In the genomic region with DNA sequence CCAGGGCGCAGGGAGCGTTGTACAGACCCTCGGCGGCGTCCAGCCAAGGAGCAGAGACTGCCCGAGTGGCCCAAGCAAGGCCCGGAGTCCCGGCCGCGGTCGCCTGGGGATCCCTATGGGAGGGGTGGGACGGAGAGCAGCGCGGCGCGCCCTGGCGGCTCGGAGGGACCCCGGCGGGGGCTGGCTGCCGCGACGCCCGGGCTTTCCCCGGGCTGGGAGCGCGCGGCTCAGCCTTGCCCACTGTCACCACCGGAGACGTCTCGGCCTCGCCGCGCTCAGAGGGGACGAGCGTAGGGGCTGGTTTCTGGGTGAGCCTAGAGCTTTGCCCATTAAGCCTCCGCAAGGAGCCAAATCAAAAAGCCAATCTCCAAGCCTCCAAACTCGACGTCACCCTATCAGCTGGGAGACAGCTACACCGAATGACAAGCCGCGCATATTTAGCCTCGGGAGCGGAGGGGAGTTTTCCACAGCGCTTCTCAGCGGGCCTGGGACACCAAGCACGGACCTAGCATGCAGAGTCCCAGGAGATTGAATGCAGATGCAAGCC, we compare ENCODE assay signal across 8 mouse cellular contexts. TPM values are rescaled to one million over a fixed set of nuclear protein-coding genes. Genes with fewer than 3 reads are reported as not detected.
A peak's percentile ranks its signal among the peaks of the same experiment; 100 is the strongest.
DNase-seq lines count a peak whose midpoint lies in the region; ATAC-seq and TF ChIP-seq lines count a peak whose summit lies in the region.

Slc8a3 (minus strand) TSS at position 306 of the 547 bp plus-strand sequence.

- DNase-seq in urinary bladder, postnatal 14 days (ENCODE audit: low spot score): peak; percentile 5
- DNase-seq in urinary bladder, postnatal 4 days (ENCODE audit: low spot score in 2 of 2): no peak
- DNase-seq in left cerebral cortex, adult 11 months (ENCODE audit: low spot score): peak; percentile 61
- DNase-seq in lung, postnatal 25 days (ENCODE audit: low spot score): peak; percentile 14
- no peak for DNase-seq in B cell, adult 2 months

- peak within 1 kb of the TSS; percentile 64 for H3K4me3 ChIP-seq in embryonic facial prominence, embryonic 13.5 days
- peak within 1 kb of the TSS; percentile 67 for H3K4me3 ChIP-seq in heart, embryonic 13.5 days
- peak within 1 kb of the TSS; percentile 56 for H3K4me3 ChIP-seq in small intestine, adult 2 months (ENCODE audit: low read depth, low read length)

- H3K27ac ChIP-seq in embryonic facial prominence, embryonic 13.5 days: peak within 1 kb of the TSS; percentile 75
- no peak within 1 kb of the TSS for H3K27ac ChIP-seq in heart, embryonic 13.5 days (replicated peaks)
- H3K27ac ChIP-seq in small intestine, adult 2 months (ENCODE audit: insufficient read depth, low read depth, low read length): no peak within 1 kb of the TSS

- under 1% methylated on average over 47 of the region's 47 CpGs for WGBS in embryonic facial prominence, embryonic 13.5 days
- WGBS in heart, embryonic 13.5 days: under 1% methylated on average over 47 of the region's 47 CpGs
- 2% methylated on average over 47 of the region's 47 CpGs for WGBS in small intestine, adult 2 months

- peak within 1 kb of the TSS; percentile 100 for H3K4me2 ChIP-seq in embryonic facial prominence, embryonic 13.5 days
- H3K4me2 ChIP-seq in heart, embryonic 13.5 days: peak within 1 kb of the TSS; percentile 99

- peak within 1 kb of the TSS; percentile 83 for H3K9ac ChIP-seq in embryonic facial prominence, embryonic 13.5 days
- peak within 1 kb of the TSS; percentile 79 for H3K9ac ChIP-seq in heart, embryonic 13.5 days

- peaks cover 17% of the 10 kb centered on the region for H3K4me1 ChIP-seq in embryonic facial prominence, embryonic 13.5 days
- peaks cover 7% of the 10 kb centered on the region for H3K4me1 ChIP-seq in heart, embryonic 13.5 days
- 0 out of 2 replicates have a peak, but pooled peaks cover 4% of the 10 kb centered on the region for H3K4me1 ChIP-seq in small intestine, adult 2 months (ENCODE audit: control insufficient read depth, insufficient read depth, insufficient read length, low read length)

- no peaks in the 10 kb centered on the region for H3K36me3 ChIP-seq in embryonic facial prominence, embryonic 13.5 days
- H3K36me3 ChIP-seq in heart, embryonic 13.5 days: no peaks in the 10 kb centered on the region
- H3K36me3 ChIP-seq in small intestine, adult 2 months (ENCODE audit: control insufficient read depth, insufficient read depth, low read length): no peaks in the 10 kb centered on the region

- no peak for TF ChIP-seq CTCF in small intestine, adult 2 months (IDR thresholded peaks at IDR 0.05; ENCODE audit: extremely low read depth, insufficient read length, insufficient replicate concordance, low read depth, low read length)

- peak; percentile 40; the same call in 1 of the 2 replicates for ATAC-seq in embryonic facial prominence, embryonic 13.5 days (ENCODE audit: insufficient number of reproducible peaks, insufficient read depth, low FRiP score, low TSS enrichment, low read depth)
- peak; percentile 57; the same call in 1 of the 2 replicates for ATAC-seq in heart, embryonic 13.5 days (ENCODE audit: extremely low read depth, insufficient number of reproducible peaks, low FRiP score, low TSS enrichment)

- no peak for TF ChIP-seq POLR2A in small intestine, adult 2 months (IDR thresholded peaks at IDR 0.05; ENCODE audit: low read depth, low read length)

- no peaks in the 10 kb centered on the region for H3K9me3 ChIP-seq in embryonic facial prominence, embryonic 13.5 days
- no peaks in the 10 kb centered on the region for H3K9me3 ChIP-seq in heart, embryonic 13.5 days

- peaks cover 41% of the 10 kb centered on the region for H3K27me3 ChIP-seq in embryonic facial prominence, embryonic 13.5 days
- peaks cover 74% of the 10 kb centered on the region for H3K27me3 ChIP-seq in heart, embryonic 13.5 days (replicated peaks)
- H3K27me3 ChIP-seq in small intestine, adult 2 months (ENCODE audit: control insufficient read depth, insufficient read depth, low read length): peaks cover 32% of the 10 kb centered on the region

RNA-seq across cellular contexts. Expression of gene Slc8a3, which starts in this region (rescaled TPM):
- 3.6 and 5.6 TPM in 2 replicates for polyA plus RNA-seq in embryonic facial prominence, embryonic 13.5 days (2015; fragmentation: Nextera tagmentation; extraction: Ambion mirVana)
- polyA plus RNA-seq in heart, embryonic 13.5 days (2015; fragmentation: Nextera tagmentation; extraction: Ambion mirVana): 0.20 and 0.44 TPM in 2 replicates
- polyA plus RNA-seq in small intestine, adult 2 months (2012; rRNA removed): 0.43 and 0.65 TPM in 2 replicates

Comparison
In these comparisons a context has a peak if more than half of its experiments do, and no peak if none do; other contexts are left out.
1. DNase-seq: peak in urinary bladder, postnatal 14 days (single experiment), left cerebral cortex, adult 11 months (single experiment) and lung, postnatal 25 days (single experiment); none in urinary bladder, postnatal 4 days (0 of 2) and B cell, adult 2 months (0 of 2).
2. Peak in ATAC-seq, H3K4me3 ChIP-seq, H3K9ac ChIP-seq and H3K4me2 ChIP-seq in heart, embryonic 13.5 days; RNA of the gene not detected or under 1 TPM.
3. Peak in every context shown above with its lines, with median percentiles within 50 percentile points of each other: H3K4me3 ChIP-seq.